Mouse (Mus musculus) ES-E14 (cell line): ENCODE results near the gene Cyld. TPM values are rescaled to one million over a fixed set of nuclear protein-coding genes. Genes with fewer than 3 reads are reported as not detected.

Source experiments
- DNase-seq: peaks from one replicate; pipeline ENCODE4 v3.0.0-alpha.2; 2013; ENCODE audit warnings: low read depth, low spot score
- H3K27ac ChIP-seq: 2 replicates; pipeline ENCODE4 v1.5.1; 2012; ENCODE audit warnings: low read depth, mild to moderate bottlenecking, low read length, moderate library complexity, mixed read lengths; ENCODE audit not compliant: poor library complexity, insufficient read depth, severe bottlenecking
- H3K36me3 ChIP-seq: 2 replicates; pipeline ENCODE4 v1.6.1; 2012; ENCODE audit warnings: mild to moderate bottlenecking, low read length, moderate library complexity, mixed read lengths; ENCODE audit not compliant: control insufficient read depth, poor library complexity, insufficient read depth, severe bottlenecking
- H3K4me1 ChIP-seq, 2 experiments: fragments of 150-350 bp in 1 of 2; sonication (generic) in 1 of 2; 2 replicates each; pipeline ENCODE4 v1.6.1; 2012; ENCODE audit warnings: low read length in 2 of 2, mild to moderate bottlenecking in 1 of 2, mixed read lengths in 1 of 2; ENCODE audit not compliant: control insufficient read depth in 2 of 2, insufficient read depth in 2 of 2, poor library complexity in 1 of 2
- H3K4me3 ChIP-seq, 2 experiments: fragments of 150-350 bp in 1 of 2; sonication (generic) in 1 of 2; 2 replicates each; pipeline ENCODE4 v1.5.1; 2012; ENCODE audit warnings: low read length in 2 of 2, low read depth in 1 of 2, mild to moderate bottlenecking in 1 of 2, mixed read lengths in 1 of 2; ENCODE audit not compliant: insufficient read depth in 1 of 2, poor library complexity in 1 of 2, severe bottlenecking in 1 of 2
- H3K9ac ChIP-seq: 2 replicates; pipeline ENCODE4 v1.6.1; 2012; ENCODE audit warnings: low read depth, mild to moderate bottlenecking, low read length, mixed read lengths; ENCODE audit not compliant: poor library complexity, insufficient read depth, severe bottlenecking
- H3K9me3 ChIP-seq: fragments of 150-350 bp; sonication (generic); 2 replicates; pipeline ENCODE4 v1.6.1; 2012; ENCODE audit warnings: low read depth, mild to moderate bottlenecking, low read length; ENCODE audit not compliant: control insufficient read depth, insufficient read depth
- CHD2 ChIP-seq: IDR thresholded peaks from 2 replicates; pipeline ENCODE4 v1.6.1; 2014; ENCODE audit warnings: mild to moderate bottlenecking, low read depth, low read length, inconsistent platforms
- HCFC1 ChIP-seq: IDR thresholded peaks from 2 replicates; pipeline ENCODE4 v1.6.1; 2012; ENCODE audit warnings: low read length, inconsistent platforms, borderline replicate concordance; ENCODE audit not compliant: insufficient read depth
- MAFK ChIP-seq: IDR thresholded peaks from 2 replicates; pipeline ENCODE4 v1.6.1; 2014; ENCODE audit warnings: mild to moderate bottlenecking, low read depth, low read length, inconsistent platforms; ENCODE audit not compliant: insufficient read depth
- ZC3H11A ChIP-seq: IDR thresholded peaks from 2 replicates; pipeline ENCODE4 v1.6.1; 2012; ENCODE audit warnings: low read depth, mild to moderate bottlenecking, inconsistent platforms, low read length, borderline replicate concordance
- ZNF384 ChIP-seq: IDR thresholded peaks from 2 replicates; pipeline ENCODE4 v1.6.1; 2012; ENCODE audit warnings: low read depth, low read length, inconsistent platforms
- in situ Hi-C, 2 experiments: fragments of 600-800 bp; cut with MboI; formaldehyde crosslinking; loops; one replicate each; pipeline ENCODE4 v1.15.1; 2025; ENCODE audit warnings: low sequenced_read_pairs in 2 of 2, inconsistent platforms in 1 of 2; ENCODE audit not compliant: unreplicated experiment in 2 of 2
- total RNA-seq: library from RNA; depleted of rRNA; stranded (reverse); fragments of 300-350 nt; gene quantifications from 2 replicates; pipeline ENCODE4 v1.2.3, GENCODE M21; 2012

Cyld gene
- total RNA-seq, 1 experiment: 9.1 TPM

- TF ChIP-seq HCFC1 (no peak), MAFK (no peak), ZNF384 (no peak), CHD2 (no peak), ZC3H11A (no peak)
- no peak overlapping the region for H3K27ac ChIP-seq
- no peaks in the 10 kb centered on the region for H3K9me3 ChIP-seq
- H3K4me3 ChIP-seq: no peak overlapping the region
- H3K4me1 ChIP-seq: no peaks in the 10 kb centered on the region
- no peak for DNase-seq
- no peaks in the 10 kb centered on the region for H3K36me3 ChIP-seq
- no peak overlapping the region for H3K9ac ChIP-seq
- in situ Hi-C loops: no loop called here
Measured at GRCm38 (mm10) chr8:88683656-88684289, 13.1 kb upstream of the Cyld start.

GRCm38 (mm10) chr8:88686226-88686905, 10.5 kb upstream of the Cyld start:
- no peak for DNase-seq
- Histone ChIP-seq H3K4me1 (no peaks in the 10 kb centered on the region), H3K9me3 (no peaks in the 10 kb centered on the region), H3K4me3 (no peak overlapping the region), H3K36me3 (no peaks in the 10 kb centered on the region), H3K9ac (no peak overlapping the region), H3K27ac (no peak overlapping the region)
- in situ Hi-C loops: no loop called here
- TF ChIP-seq ZNF384 (no peak), ZC3H11A (no peak), HCFC1 (no peak), MAFK (no peak), CHD2 (no peak)

- H3K4me3 ChIP-seq: no peak overlapping the region
- no peak for DNase-seq
- H3K4me1 ChIP-seq: no peaks in the 10 kb centered on the region
- H3K9ac ChIP-seq: no peak overlapping the region
- H3K36me3 ChIP-seq: no peaks in the 10 kb centered on the region
- in situ Hi-C loops: no loop called here
- no peak overlapping the region for H3K27ac ChIP-seq
- TF ChIP-seq HCFC1 (no peak), MAFK (no peak), ZNF384 (no peak), CHD2 (no peak), ZC3H11A (no peak)
- H3K9me3 ChIP-seq: no peaks in the 10 kb centered on the region
Measured at GRCm38 (mm10) chr8:88686906-88687235, 10.0 kb upstream of the Cyld start.

GRCm38 (mm10) chr8:88689151-88689550, 7.7 kb upstream of the Cyld start:
- H3K9ac ChIP-seq: no peak overlapping the region
- no peak for DNase-seq
- TF ChIP-seq ZC3H11A: no peak
- no peak for TF ChIP-seq ZNF384
- TF ChIP-seq HCFC1: no peak
- no peak for TF ChIP-seq CHD2
- TF ChIP-seq MAFK: no peak
- H3K27ac ChIP-seq: no peak overlapping the region
- H3K4me3 ChIP-seq: no peak overlapping the region
- in situ Hi-C loops: no loop called here
- H3K9me3 ChIP-seq: no peaks in the 10 kb centered on the region
- no peaks in the 10 kb centered on the region for H3K4me1 ChIP-seq
- H3K36me3 ChIP-seq: no peaks in the 10 kb centered on the region

- Histone ChIP-seq H3K9ac (no peak overlapping the region), H3K9me3 (no peaks in the 10 kb centered on the region), H3K4me3 (no peak overlapping the region), H3K27ac (no peak overlapping the region), H3K4me1 (no peaks in the 10 kb centered on the region), H3K36me3 (no peaks in the 10 kb centered on the region)
- no peak for DNase-seq
- TF ChIP-seq CHD2: no peak
- no peak for TF ChIP-seq MAFK
- TF ChIP-seq ZNF384: no peak
- TF ChIP-seq HCFC1: no peak
- in situ Hi-C loops: no loop called here
Measured at GRCm38 (mm10) chr8:88689891-88690290, 6.9 kb upstream of the Cyld start.
